Mouse (Mus musculus) CH12.LX (cell line): ENCODE data around the gene Pcsk2. TPM values are rescaled to one million over a fixed set of nuclear protein-coding genes. Genes with fewer than 3 reads are reported as not detected.

Experiments used
- DNase-seq: peaks from one replicate; pipeline ENCODE4 v3.0.0-alpha.2; 2013; ENCODE audit errors: extremely low read depth
- H3K27ac ChIP-seq: 2 replicates; pipeline ENCODE4 v1.5.1; 2012; ENCODE audit warnings: low read depth, mild to moderate bottlenecking, control low read depth, moderate library complexity; ENCODE audit not compliant: insufficient read depth
- H3K27me3 ChIP-seq: replicated peaks from 2 replicates; pipeline ENCODE3; 2012; ENCODE audit warnings: inconsistent platforms
- H3K36me3 ChIP-seq, 2 experiments: replicated peaks in 1 of 2; 2 replicates each; pipeline versions ENCODE3 to v1.6.1; 2012; ENCODE audit warnings: inconsistent platforms in 1 of 2, low read length in 1 of 2, mild to moderate bottlenecking in 1 of 2, mixed read lengths in 1 of 2, moderate library complexity in 1 of 2; ENCODE audit not compliant: control insufficient read depth in 1 of 2, insufficient read depth in 1 of 2
- H3K4me1 ChIP-seq, 2 experiments: 2 replicates each; pipeline ENCODE4 v1.6.1; 2012; ENCODE audit warnings: inconsistent platforms in 1 of 2, moderate library complexity in 1 of 2; ENCODE audit not compliant: insufficient read depth in 2 of 2, control insufficient read depth in 1 of 2
- H3K4me2 ChIP-seq: 2 replicates; pipeline ENCODE4 v1.6.1; 2012; ENCODE audit warnings: low read depth, mild to moderate bottlenecking, control low read depth; ENCODE audit not compliant: poor library complexity, insufficient read depth, severe bottlenecking
- H3K4me3 ChIP-seq, 3 experiments: fragments of 150-350 bp in 1 of 3; sonication (generic) in 1 of 3; replicated peaks in 1 of 3; 2 replicates each; pipeline versions ENCODE3 to v1.5.1; 2011 to 2012; ENCODE audit warnings: low read depth in 2 of 3, low read length in 2 of 3, mild to moderate bottlenecking in 2 of 3, moderate library complexity in 2 of 3, control low read depth in 1 of 3, improper control_type of control experiment in 1 of 3, inconsistent platforms in 1 of 3, mixed read lengths in 1 of 3; ENCODE audit not compliant: poor library complexity in 1 of 3
- H3K79me2 ChIP-seq: replicated peaks from 2 replicates; pipeline ENCODE4 v1.6.1; 2012; ENCODE audit warnings: mild to moderate bottlenecking, moderate library complexity; ENCODE audit not compliant: control insufficient read depth, poor library complexity, insufficient read depth, severe bottlenecking; ENCODE audit errors: extremely low read depth
- H3K9ac ChIP-seq: 2 replicates; pipeline ENCODE4 v1.6.1; 2012; ENCODE audit warnings: low read depth, mild to moderate bottlenecking, control low read depth, moderate library complexity; ENCODE audit not compliant: insufficient read depth
- H3K9me3 ChIP-seq: replicated peaks from 2 replicates; pipeline ENCODE3; 2012; ENCODE audit warnings: low read length, inconsistent platforms, mixed read lengths
- ELF1 ChIP-seq: IDR thresholded peaks from 2 replicates; pipeline ENCODE4 v1.6.1; 2014; ENCODE audit warnings: low read depth, mild to moderate bottlenecking, inconsistent platforms, low read length, improper control_type of control experiment
- EP300 ChIP-seq: IDR thresholded peaks from 2 replicates; pipeline ENCODE4 v1.6.1; 2011; ENCODE audit warnings: low read length, improper control_type of control experiment
- ETS1 ChIP-seq: conservative IDR thresholded peaks from 2 replicates; pipeline ENCODE4 v1.6.1; 2012; ENCODE audit warnings: low read depth, mild to moderate bottlenecking, inconsistent platforms, low read length, improper control_type of control experiment, moderate library complexity
- IRF4 ChIP-seq: IDR thresholded peaks from 2 replicates; pipeline ENCODE4 v1.6.1; 2014; ENCODE audit warnings: low read depth, mild to moderate bottlenecking, inconsistent platforms, low read length, improper control_type of control experiment
- JUND ChIP-seq: conservative IDR thresholded peaks from 2 replicates; pipeline ENCODE4 v1.6.1; 2011; ENCODE audit warnings: low read depth, low read length, improper control_type of control experiment
- MAX ChIP-seq: IDR thresholded peaks from 2 replicates; pipeline ENCODE4 v1.6.1; 2011; ENCODE audit warnings: low read length, improper control_type of control experiment
- MAZ ChIP-seq: IDR thresholded peaks from 2 replicates; pipeline ENCODE4 v1.6.1; 2012; ENCODE audit warnings: low read depth, mild to moderate bottlenecking, inconsistent platforms, low read length, improper control_type of control experiment, moderate library complexity
- MEF2A ChIP-seq: IDR thresholded peaks from 2 replicates; pipeline ENCODE4 v1.6.1; 2014; ENCODE audit warnings: low read depth, mild to moderate bottlenecking, inconsistent platforms, low read length, improper control_type of control experiment, borderline replicate concordance
- NELFE ChIP-seq: IDR thresholded peaks from 2 replicates; pipeline ENCODE4 v1.6.1; 2011; ENCODE audit warnings: low read depth, low read length, improper control_type of control experiment
- POLR2A ChIP-seq: IDR thresholded peaks from 2 replicates; pipeline ENCODE4 v1.6.1; 2011; ENCODE audit warnings: low read depth, mild to moderate bottlenecking, improper control_type of control experiment, low read length
- RCOR1 ChIP-seq: conservative IDR thresholded peaks from 2 replicates; pipeline ENCODE4 v1.6.1; 2012; ENCODE audit warnings: low read depth, mild to moderate bottlenecking, inconsistent platforms, low read length, improper control_type of control experiment
- SMC3 ChIP-seq: IDR thresholded peaks from 2 replicates; pipeline ENCODE4 v1.6.1; 2011; ENCODE audit warnings: low read depth, low read length, improper control_type of control experiment
- ZC3H11A ChIP-seq: IDR thresholded peaks from 2 replicates; pipeline ENCODE4 v1.6.1; 2012; ENCODE audit warnings: low read depth, mild to moderate bottlenecking, inconsistent platforms, low read length, improper control_type of control experiment
- dilution Hi-C: fragments of 300-500 bp; cut with MboI; formaldehyde crosslinking; loops from 2 replicates; pipeline ENCODE4 v1.14.3; 2020; ENCODE audit warnings: low sequenced_read_pairs; ENCODE audit not compliant: extremely low pct_unique_long_range_greater_than_20kb, extremely low pct_ligation_motif_present
- in situ Hi-C: fragments of 300-500 bp; cut with MboI; formaldehyde crosslinking; loops from 3 replicates; pipeline ENCODE4 v1.14.3; 2019; ENCODE audit warnings: low sequenced_read_pairs, low pct_ligation_motif_present, low pct_unique_long_range_greater_than_20kb, mixed read lengths
- polyA plus RNA-seq: library from polyadenylated mRNA; unstranded; fragments of >175 nt; gene quantifications from 2 replicates; pipeline ENCODE4 v1.2.1, GENCODE M21; 2012; ENCODE audit warnings: low read depth; ENCODE audit not compliant: insufficient read length
- total RNA-seq, 2 experiments: library from RNA; depleted of rRNA; stranded (reverse); fragments of 300-350 nt in 1 of 2; fragments of >200 nt in 1 of 2; gene quantifications; 2 replicates each; pipeline ENCODE4 v1.2.3; 2012 to 2014

Gene Pcsk2
- total and polyA plus RNA-seq, 3 experiments, result not detected

GRCm38 (mm10) chr2:143613466-143613865 is 67.5 kb downstream of the Pcsk2 start:
- no peaks in the 10 kb centered on the region for H3K4me1 ChIP-seq
- no peaks in the 10 kb centered on the region for H3K9me3 ChIP-seq
- H3K4me3 ChIP-seq, result no peak overlapping the region
- no peak for TF ChIP-seq IRF4
- TF ChIP-seq ZC3H11A, result no peak
- no peak for TF ChIP-seq NELFE
- TF ChIP-seq RCOR1, result no peak
- dilution Hi-C loops (no loop called here), in situ Hi-C loops (no loop called here)
- no peak overlapping the region for H3K27ac ChIP-seq
- no peak overlapping the region for H3K9ac ChIP-seq
- H3K27me3 ChIP-seq, result peaks cover 41% of the 10 kb centered on the region
- DNase-seq, result no peak
- no peaks in the 10 kb centered on the region for H3K36me3 ChIP-seq
- H3K4me2 ChIP-seq, result no peak overlapping the region
- H3K79me2 ChIP-seq, result no peaks in the 10 kb centered on the region

DNA sequence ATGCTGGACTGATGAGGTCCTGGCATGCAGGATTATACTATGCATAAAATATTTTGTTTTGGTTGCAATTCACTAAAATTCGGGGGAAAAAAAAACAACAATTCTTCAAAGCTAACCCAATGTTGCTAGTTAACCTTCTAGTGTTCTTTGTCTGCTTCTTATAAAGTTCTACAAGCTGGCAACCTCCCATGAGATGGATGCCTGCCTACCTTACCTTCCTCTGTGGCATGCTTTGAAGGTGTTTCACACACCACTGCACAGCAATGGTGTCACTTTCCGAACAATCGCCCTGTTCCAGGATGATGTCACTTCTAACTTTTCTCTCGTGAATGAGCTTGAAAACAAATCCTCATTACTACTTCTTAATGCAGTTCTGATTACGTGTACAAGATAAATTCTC is 68.8 kb downstream of the Pcsk2 start:
- TF ChIP-seq SMC3 (no peak), MAZ (no peak), MEF2A (no peak), ELF1 (no peak)
- TF ChIP-seq, all 38 proteins: peak for 0
- H3K36me3 ChIP-seq, result no peaks in the 10 kb centered on the region

GRCm38 (mm10) chr2:143620916-143621315 is 75.0 kb downstream of the Pcsk2 start:
- in situ Hi-C loops, result no loop called here
- Histone ChIP-seq H3K4me3 (no peak overlapping the region), H3K27me3 (peaks cover 40% of the 10 kb centered on the region), H3K4me1 (no peaks in the 10 kb centered on the region), H3K9me3 (no peaks in the 10 kb centered on the region), H3K36me3 (no peaks in the 10 kb centered on the region), H3K4me2 (no peak overlapping the region), H3K9ac (no peak overlapping the region), H3K27ac (no peak overlapping the region), H3K79me2 (no peaks in the 10 kb centered on the region)
- no peak for DNase-seq
- dilution Hi-C loops, result no loop called here
- no peak for TF ChIP-seq POLR2A
- no peak for TF ChIP-seq EP300
- TF ChIP-seq JUND, result no peak
- no peak for TF ChIP-seq MAX
- no peak for TF ChIP-seq ETS1

More for the DNA sequence above, 68.8 kb downstream of the Pcsk2 start:
- in situ Hi-C loops (no loop called here), dilution Hi-C loops (no loop called here)
- Histone ChIP-seq H3K9ac (no peak overlapping the region), H3K4me1 (no peaks in the 10 kb centered on the region), H3K27ac (no peak overlapping the region), H3K27me3 (peaks cover 42% of the 10 kb centered on the region), H3K4me3 (no peak overlapping the region), H3K4me2 (no peak overlapping the region), H3K79me2 (no peaks in the 10 kb centered on the region), H3K9me3 (no peaks in the 10 kb centered on the region)
- no peak for DNase-seq
